Mouse (Mus musculus) lung, adult 18-20 months (tissue): ENCODE data around the gene Adh1.

Experiments used
- DNase-seq, 2 experiments: peaks; one replicate each; pipeline ENCODE4 v3.0.0; 2022; ENCODE audit warnings: mixed read lengths in 2 of 2

Gene Adh1

DNA sequence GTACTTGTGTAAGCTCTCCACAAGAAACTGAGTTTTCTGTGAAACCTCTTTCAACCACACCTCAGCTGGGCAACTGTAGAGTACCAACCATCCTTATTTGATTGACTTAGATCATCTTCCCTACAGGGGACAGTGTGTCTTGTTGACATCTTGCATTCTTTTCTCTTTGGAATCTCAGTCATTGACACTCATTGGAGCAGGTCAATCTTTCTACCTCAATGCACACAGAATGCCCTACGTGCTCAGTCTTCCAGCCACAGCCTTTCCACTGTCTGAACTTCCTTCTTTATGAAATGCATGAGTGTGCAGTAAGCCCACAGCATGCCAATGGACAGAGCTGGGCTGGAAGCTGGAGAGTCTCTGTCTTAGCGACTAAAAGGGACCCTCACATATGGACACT, 29.9 kb downstream of the Adh1 start:
- no peak for DNase-seq

DNA sequence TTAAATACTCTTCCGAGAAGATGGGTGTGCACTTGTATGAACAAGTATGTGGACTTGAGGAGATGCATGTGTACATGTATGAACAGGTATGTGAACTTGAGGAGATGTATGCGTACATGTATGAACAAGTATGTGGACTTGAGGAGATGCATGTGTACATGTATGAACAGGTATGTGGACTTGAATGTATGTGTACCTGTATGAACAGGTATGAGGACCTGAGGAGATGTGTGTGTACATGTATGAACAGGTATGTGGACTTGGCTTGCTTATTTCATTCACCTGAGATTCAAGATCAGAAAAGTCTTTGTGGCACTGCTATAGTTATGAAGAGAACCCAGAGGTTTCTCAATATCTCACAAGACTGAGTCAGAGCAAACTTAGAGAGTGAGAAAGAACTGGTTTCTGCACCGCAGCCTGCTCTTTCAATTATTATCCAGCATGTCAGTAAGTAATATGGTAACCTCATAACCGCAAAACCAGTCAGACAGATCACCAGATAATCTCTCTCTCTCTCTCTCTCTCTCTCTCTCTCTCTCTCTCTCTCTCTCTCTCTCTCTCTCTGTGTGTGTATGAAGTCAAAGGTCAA, 30.8 kb downstream of the Adh1 start:
- DNase-seq = no peak

DNA sequence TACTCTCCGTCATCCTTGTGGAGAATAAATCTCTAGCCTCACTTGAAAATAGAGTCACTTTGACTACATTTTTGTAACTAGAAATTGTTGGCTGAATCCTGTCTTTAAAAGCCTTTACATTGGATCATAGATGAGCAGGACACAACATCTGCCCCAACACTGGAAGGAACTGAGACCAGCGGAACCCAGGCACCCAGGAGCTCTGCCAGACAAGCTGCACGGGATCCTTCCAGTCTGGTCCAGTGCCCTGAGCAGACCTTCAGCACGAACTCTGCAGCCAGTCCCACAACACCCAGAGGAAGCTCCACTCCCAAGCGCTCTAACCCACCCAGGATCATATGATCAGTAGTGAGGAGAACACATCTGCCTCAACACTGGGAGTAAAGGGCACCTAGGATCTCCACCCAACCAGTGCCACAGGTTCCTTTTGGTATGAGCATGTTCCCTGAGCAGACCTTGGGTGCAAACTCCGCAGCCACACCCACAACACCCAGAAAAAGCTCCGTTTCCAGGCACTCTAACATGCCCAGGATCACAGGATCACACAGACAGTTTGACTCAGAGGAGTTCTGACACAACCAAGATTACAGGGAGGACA, 32.6 kb downstream of the Adh1 start:
- DNase-seq = no peak

GRCm38 (mm10) chr3:138300130-138300529, 39.3 kb downstream of the Adh1 start:
- DNase-seq = no peak

DNA sequence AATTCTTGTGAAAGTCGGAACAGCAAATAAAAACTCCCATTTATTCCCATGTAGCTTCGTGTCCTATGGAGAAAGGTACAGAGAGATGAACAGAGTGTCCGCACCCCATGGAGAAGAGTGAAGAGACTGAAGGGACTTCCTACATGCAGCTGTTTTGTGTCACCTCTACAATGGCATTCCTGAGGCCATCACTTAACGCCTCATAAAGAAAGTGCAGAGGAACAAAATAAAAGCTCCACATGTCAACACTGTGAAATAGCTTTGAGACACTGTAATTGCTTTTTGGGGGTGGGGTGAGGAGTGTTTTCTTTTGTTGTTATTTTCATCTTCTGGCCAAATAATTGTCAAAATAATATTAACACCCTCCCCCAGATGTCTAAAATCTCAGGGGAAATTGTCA, 41.9 kb downstream of the Adh1 start:
- no peak for DNase-seq

DNA sequence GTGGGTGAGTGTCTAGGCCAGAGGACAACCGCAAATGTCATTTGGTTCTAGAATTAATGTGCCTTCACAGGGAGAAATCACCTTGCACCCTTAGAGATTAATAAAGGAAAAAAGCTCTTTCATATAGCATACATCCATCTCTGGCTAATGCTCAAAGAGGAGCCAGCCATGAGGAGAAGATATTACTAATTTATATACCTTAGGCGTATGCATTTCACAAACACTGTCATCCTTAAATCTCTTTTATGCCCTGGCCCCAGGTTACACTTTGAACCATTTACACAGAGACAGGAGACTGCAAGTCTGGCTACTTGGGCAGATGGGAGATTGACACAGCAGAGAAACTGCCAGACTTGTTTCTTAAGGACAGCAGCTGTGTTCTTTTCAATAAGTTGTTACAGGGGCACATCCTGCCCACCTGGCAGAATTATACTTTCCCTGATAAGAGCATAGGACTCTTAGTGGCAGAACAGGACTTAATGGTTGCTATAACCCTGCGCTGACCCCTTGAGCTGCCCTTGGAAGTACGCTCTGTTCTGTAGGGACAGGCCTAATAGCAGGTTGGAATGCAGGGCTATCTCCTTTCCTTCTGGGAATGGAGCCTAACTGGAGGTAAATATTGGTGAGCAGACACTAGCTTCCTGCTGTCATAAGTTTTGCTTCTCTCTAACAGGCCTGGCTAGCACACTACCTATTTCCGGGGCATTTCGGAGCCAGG, 43.1 kb downstream of the Adh1 start:
- DNase-seq = no peak

GRCm38 (mm10) chr3:138304489-138304871, 43.7 kb downstream of the Adh1 start:
- no peak for DNase-seq

GRCm38 (mm10) chr3:138305486-138306289, 44.9 kb downstream of the Adh1 start:
- no peak for DNase-seq

- DNase-seq = no peak
Observed at GRCm38 (mm10) chr3:138306290-138306683, 45.5 kb downstream of the Adh1 start.

- DNase-seq = no peak
Observed at GRCm38 (mm10) chr3:138309910-138310309, 49.1 kb downstream of the Adh1 start.

- DNase-seq = no peak
Observed at GRCm38 (mm10) chr3:138311015-138311414, 50.2 kb downstream of the Adh1 start.

- DNase-seq = no peak
Observed at GRCm38 (mm10) chr3:138312965-138313364, 52.2 kb downstream of the Adh1 start, which contains the start of gene Adh6a. Gene Adh6a (plus strand): TSS chr3:138313286.

DNA sequence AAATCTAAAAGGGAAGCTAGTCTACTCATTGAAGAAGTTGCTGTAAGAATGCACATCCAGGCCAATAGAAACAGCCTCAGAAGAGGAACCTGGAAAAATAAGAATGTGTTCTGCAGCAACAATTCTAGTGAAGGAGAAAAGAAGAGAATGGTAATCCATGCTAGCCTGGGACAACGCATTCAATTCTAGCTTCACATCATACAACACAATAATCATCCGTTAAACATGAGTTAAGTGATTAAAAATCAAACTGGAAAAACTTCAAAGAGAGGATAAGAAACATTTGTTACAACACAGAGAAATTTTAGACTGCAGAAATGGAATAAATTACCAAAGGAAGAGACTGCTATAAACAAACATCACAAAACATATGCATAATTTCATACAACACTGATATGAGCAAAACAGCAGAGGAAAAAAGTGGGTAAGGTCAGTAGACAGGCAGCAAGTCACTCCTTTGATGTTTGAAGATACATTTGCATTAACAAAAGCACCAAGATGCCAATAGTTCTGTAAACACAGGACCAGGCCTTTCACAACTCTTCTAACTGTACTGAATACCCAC, 56.2 kb downstream of the Adh1 start:
- no peak for DNase-seq

DNA sequence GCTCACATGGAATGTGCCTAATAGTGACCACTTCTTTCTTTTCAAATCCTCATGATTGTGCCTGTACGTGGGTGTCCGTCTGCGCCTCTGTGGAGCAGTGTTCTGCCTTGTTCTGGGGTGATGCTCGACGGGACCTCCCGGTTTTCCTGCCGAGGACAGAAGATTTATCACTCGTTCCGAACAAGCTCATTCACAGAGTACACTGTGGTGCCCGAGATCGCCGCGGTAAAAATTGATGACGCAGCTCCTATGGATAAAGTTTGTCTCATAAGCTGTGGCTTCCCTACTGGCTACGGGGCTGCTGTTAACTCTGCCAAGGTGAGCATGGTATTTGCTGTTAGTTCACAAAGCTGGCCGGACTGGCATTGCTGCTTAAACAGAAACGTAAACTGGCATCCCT, 64.2 kb downstream of the Adh1 start:
- no peak for DNase-seq

DNA sequence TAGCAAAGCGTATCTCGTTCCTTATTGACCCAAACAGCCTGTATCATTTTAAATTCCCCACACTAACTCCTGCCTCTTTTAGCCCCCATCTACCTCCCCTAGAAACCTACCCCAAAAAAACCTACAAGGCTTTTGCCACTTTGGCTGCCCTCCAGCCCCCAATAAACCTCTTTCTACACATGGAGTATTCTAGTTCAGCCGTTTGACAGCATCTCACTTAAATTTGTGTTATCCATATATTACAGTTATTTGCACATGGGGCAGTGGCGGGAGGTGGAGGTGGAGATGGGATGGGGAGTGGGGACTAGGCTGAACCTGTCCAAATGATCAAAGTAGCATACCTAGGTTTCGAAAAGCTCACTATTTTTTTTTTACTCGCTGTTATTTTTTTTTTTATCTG, 64.7 kb downstream of the Adh1 start:
- DNase-seq = no peak

DNA sequence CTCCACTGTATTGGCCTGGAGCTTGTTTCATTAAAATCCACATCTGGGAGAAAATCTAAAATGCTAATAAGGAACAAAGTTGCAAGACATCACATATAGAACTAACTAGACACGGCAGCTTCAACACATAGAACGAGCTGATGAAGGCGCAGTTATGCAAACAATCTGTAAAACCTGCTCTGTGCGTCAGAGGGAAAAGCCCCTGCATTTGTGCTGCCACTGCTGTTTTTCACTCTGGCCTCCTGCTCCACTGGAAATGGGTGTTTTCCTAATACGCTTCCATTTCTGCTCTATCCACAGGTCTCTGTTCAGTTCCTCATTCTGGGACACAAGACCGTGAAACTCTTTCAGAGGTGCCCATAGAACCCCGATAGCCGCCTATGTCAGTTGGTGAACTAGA, 73.1 kb downstream of the Adh1 start:
- no peak for DNase-seq

DNA sequence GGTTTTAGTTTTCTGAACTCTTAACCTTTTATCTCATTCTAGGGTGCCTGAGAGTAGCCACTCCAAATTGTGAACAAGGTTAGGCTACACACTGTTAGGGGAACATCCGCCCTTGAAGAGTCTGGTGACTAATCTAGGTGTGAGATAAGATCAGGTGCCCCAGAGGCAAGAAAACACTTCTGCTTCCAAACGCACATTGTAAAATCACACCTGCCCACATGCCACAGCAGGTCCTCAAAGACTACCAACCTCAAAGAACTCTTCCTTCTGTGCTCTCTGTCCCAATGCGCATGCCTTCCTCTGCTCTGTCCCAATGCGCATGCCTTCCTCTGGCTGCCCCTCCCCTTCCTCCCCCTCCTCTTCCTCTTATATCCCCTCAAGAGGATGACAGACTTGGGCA, 73.5 kb downstream of the Adh1 start:
- no peak for DNase-seq

DNA sequence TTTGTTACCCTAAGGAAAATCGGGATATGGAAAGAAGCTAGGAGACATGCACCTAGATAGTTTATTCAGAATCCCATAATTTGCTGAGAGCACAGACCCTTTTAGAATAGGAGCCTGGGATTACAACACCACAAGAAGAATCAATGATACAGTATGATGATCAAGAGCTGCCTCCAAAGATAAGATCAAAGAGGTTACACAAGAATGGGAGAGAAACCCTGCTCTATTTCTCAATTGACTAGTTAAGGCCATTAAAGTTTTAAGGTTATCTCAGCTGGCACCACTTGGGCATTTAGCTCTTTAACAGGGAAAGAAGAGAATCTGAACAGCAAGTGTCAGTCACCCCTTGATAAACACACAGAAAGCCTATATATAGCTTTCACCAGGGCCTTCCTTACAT, 74.8 kb downstream of the Adh1 start:
- DNase-seq = no peak

DNA sequence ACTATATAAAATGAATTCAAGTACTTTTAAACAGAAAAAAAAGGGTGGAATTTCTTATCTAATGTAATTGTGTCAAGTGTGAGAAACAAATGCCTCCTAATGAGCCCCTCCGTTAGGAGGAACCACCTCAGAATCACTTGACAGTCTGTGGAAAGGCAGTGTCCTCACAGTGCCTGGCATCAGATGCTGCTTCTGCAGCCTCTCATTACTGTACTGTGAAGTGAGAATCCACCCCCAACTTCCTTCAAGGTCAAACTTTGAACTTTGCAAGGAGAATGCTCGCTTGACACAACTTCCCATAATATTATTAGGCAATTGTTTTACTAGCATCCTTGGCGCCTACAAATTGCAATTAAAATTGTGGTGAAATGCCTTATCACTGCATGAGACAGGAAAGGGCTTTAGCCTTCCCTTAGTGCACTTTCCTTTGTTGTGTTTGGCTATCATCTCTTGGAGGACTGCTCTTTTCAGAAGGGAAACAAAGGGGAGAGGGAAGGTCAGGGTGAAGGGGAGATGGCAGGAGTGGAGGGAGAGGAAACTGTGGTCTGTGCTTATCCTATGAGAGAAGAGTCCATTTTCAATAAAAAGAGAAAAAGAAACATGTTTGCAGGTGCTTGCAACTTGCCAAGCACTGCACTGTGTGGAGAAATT, 75.4 kb downstream of the Adh1 start:
- no peak for DNase-seq
